Mouse (Mus musculus) midbrain, embryonic 14.5 days (tissue): ENCODE measurements at regions not wholly inside any gene's neighbourhood (a gene's known extent, or its start where the extent isn't known, plus 50 kb on each side); places are given as distances from the start of the nearest gene placed in this dataset.
"Not testable (repeated sequence)": the region's sequence is repeated elsewhere in the genome, so short reads cannot be mapped to it uniquely, and the experiment has no call there.

ENCODE experiments used
- ATAC-seq: fragments of 200-750 bp; cut with Nextera tagmentation; 2 replicates; pipeline ENCODE4 v1.8.0; 2017; ENCODE audit warnings: moderate number of reproducible peaks, moderate library complexity; ENCODE audit not compliant: low FRiP score, low TSS enrichment
- DNase-seq: peaks from one replicate; pipeline ENCODE4 v3.0.0-alpha.2; 2015
- H3K27ac ChIP-seq: fragments of 300-500 bp; sonication (generic); replicated peaks from 2 replicates; pipeline ENCODE4 v1.5.1; 2014; ENCODE audit warnings: mild to moderate bottlenecking, low read depth, low read length, moderate library complexity
- H3K27me3 ChIP-seq: fragments of 300-500 bp; sonication (generic); 2 replicates; pipeline ENCODE4 v1.6.1; 2014; ENCODE audit warnings: low read length, control low read depth, mixed read lengths; ENCODE audit not compliant: control insufficient read depth, insufficient read depth
- H3K36me3 ChIP-seq: fragments of 300-500 bp; sonication (generic); 2 replicates; pipeline ENCODE4 v1.6.1; 2014; ENCODE audit warnings: low read length, control low read depth; ENCODE audit not compliant: control insufficient read depth, insufficient read depth
- H3K4me1 ChIP-seq: fragments of 300-500 bp; sonication (generic); 2 replicates; pipeline ENCODE4 v1.6.1; 2014; ENCODE audit warnings: mild to moderate bottlenecking, antibody characterized with exemption, low read length, control low read depth; ENCODE audit not compliant: control insufficient read depth, insufficient read depth
- H3K4me2 ChIP-seq: fragments of 300-500 bp; sonication (generic); 2 replicates; pipeline ENCODE4 v1.6.1; 2014; ENCODE audit warnings: mild to moderate bottlenecking, low read length, moderate library complexity
- H3K4me3 ChIP-seq: fragments of 300-500 bp; sonication (generic); replicated peaks from 2 replicates; pipeline ENCODE4 v1.5.1; 2014; ENCODE audit warnings: low read depth, low read length
- H3K9ac ChIP-seq: fragments of 300-500 bp; sonication (generic); replicated peaks from 2 replicates; pipeline ENCODE4 v1.6.1; 2014; ENCODE audit warnings: mild to moderate bottlenecking, low read length, moderate library complexity
- H3K9me3 ChIP-seq: fragments of 300-500 bp; sonication (generic); 2 replicates; pipeline ENCODE4 v1.6.1; 2016; ENCODE audit warnings: low read length, control low read depth, mixed read lengths; ENCODE audit not compliant: control insufficient read depth
- WGBS: fragments of 180-500 bp; shearing (Covaris S2); extraction: QIAGEN DNeasy Blood & Tissue Kit; methylation state at CpG from one replicate; pipeline ENCODE4 v1.1.7; 2014; 5-methylcytosine and 5-hydroxymethylcytosine counted together

DNA sequence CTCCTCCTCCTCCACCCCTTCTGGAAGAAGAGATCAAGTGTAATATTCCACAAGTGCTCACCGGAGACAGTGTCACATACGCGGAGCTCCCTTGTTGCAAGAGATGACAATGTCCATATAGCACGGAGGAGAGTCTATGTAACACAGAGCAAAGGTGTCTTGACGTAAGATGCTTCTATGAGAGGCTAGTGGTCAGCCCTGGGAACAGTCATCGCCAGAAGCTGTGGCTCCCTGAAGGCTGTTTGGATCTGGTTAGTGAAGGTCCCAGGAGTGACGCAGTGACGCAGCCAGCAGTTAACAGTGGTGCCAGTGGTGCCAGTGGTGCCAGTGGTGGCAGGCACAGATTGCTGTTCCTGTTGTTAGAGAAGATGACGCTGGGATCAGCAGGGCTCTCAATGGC, 66.9 kb downstream of the Twistnb start:
- 92% methylated on average over 9 of the region's 9 CpGs for WGBS
- no peak for ATAC-seq
- no peak for DNase-seq

DNA sequence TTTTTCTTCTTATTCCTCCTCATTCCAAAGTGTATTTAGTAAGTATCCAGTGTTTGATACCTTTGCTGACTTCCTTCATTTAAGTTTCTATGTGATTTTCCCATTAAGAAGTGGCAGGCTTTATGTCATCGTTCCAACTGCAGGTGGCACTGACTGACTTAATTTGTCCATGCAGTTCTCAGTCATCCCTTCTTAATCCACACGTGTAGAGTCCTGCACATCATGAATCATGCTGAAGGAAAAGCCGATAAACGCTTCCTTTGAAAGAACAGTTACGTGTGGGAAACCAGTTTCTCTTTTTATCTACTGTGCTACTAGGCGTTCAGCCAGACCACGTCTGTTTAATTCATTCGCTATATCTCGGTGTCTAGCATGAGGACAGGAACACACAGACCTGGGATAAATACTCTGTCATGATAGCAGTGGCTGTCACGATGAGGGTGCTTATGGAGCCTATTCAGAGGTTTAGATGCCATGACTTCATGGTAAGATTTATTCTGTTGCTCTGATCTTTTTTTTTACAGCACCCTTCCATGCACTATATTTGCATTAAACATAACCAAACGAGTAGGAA, 68.0 kb downstream of the Twistnb start:
- Histone ChIP-seq H3K27ac (no peak overlapping the region), H3K27me3 (no peaks in the 10 kb centered on the region), H3K4me1 (no peaks in the 10 kb centered on the region), H3K4me3 (no peak overlapping the region), H3K36me3 (no peaks in the 10 kb centered on the region), H3K9me3 (no peaks in the 10 kb centered on the region), H3K4me2 (no peak overlapping the region), H3K9ac (no peak overlapping the region)
- peak; percentile 54 for DNase-seq
- ATAC-seq, result no peak
- WGBS, result 62% methylated on average over 11 of the region's 11 CpGs

More for the DNA sequence above, 66.9 kb downstream of the Twistnb start:
- H3K27me3 ChIP-seq, result no peaks in the 10 kb centered on the region
- no peak overlapping the region for H3K27ac ChIP-seq
- H3K9ac ChIP-seq, result no peak overlapping the region
- H3K9me3 ChIP-seq, result no peaks in the 10 kb centered on the region
- no peaks in the 10 kb centered on the region for H3K36me3 ChIP-seq
- H3K4me2 ChIP-seq, result no peak overlapping the region
- H3K4me3 ChIP-seq, result no peak overlapping the region
- H3K4me1 ChIP-seq, result no peaks in the 10 kb centered on the region

DNA sequence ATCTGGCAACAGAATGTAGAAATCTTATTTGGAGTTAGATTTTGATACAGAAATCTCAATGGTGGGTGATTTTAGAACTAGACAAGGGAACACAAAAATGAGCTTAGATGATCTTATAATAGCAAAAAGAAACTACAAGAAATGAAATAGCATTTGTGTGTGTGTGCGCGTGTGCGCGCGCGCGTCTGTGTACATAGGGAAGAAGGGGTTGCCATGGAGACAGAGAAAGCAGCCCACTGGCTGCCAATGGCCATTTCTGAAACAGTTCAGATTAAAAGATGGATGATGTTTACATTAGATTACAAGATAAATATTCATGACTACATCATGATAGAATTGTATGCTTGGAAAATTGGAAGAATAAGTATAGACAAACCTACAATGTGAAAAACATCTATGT, 112.1 kb downstream of the Twistnb start:
- no peak overlapping the region for H3K4me2 ChIP-seq
- H3K4me1 ChIP-seq, result no peaks in the 10 kb centered on the region
- no peak overlapping the region for H3K9ac ChIP-seq
- H3K36me3 ChIP-seq, result no peaks in the 10 kb centered on the region
- DNase-seq (peak; percentile 62), ATAC-seq (no peak)
- no peaks in the 10 kb centered on the region for H3K27me3 ChIP-seq
- no peaks in the 10 kb centered on the region for H3K9me3 ChIP-seq
- no peak overlapping the region for H3K27ac ChIP-seq
- no peak overlapping the region for H3K4me3 ChIP-seq
- 91% methylated on average over 7 of the region's 7 CpGs for WGBS

DNA sequence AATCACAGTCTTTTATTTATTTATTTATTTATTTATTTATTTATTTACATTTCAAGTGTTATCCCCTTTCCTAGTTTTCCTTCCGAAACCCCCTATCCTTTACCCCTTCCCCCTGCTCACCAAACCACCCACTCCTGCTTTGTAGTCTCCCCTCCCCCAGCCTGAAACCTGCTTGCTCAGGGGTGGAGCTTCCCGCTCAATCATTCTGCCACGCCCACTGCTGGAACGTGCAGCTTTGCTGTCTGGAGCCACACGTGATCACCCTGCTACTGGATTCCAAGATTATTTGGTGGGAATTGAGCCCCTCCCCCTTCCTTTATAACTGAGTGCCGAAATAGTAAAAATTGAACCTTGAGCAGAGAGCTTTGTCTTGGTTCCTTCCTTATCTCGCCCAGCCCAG, 122.2 kb downstream of the Twistnb start:
- WGBS, result 46% methylated on average over 7 of the region's 7 CpGs
- not testable (repeated sequence) for H3K9me3 ChIP-seq

DNA sequence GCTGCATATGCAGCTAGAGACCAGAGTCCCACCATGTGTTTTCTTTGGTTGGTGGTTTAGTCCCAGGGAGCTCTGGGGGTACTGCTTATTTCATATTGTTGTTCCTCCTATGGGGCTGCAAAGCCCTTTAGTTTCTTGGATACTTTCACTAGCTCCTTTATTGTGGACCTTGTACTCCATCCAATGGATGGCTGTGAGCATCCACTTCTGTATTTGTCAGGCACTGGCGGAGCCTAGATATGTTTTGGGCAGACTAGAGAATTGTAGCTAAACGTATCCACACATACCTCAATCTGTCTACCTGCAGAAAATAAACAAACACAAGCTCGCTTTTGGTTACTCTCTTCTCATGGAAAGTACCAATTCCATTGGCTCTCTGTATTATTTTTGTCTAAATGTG, 122.8 kb downstream of the Twistnb start:
- Histone ChIP-seq H3K36me3 (no peaks in the 10 kb centered on the region), H3K4me2 (no peak overlapping the region), H3K27me3 (no peaks in the 10 kb centered on the region), H3K27ac (no peak overlapping the region), H3K4me1 (0 out of 2 replicates have a peak, but pooled peaks cover 10% of the 10 kb centered on the region), H3K4me3 (no peak overlapping the region), H3K9me3 (no peaks in the 10 kb centered on the region), H3K9ac (no peak overlapping the region)
- no peak for DNase-seq
- no peak for ATAC-seq
- 97% methylated on average over 3 of the region's 3 CpGs for WGBS

More for the DNA sequence above, 122.2 kb downstream of the Twistnb start:
- not testable (repeated sequence) for H3K4me2 ChIP-seq, H3K27ac ChIP-seq, H3K9ac ChIP-seq, H3K27me3 ChIP-seq, H3K4me3 ChIP-seq, DNase-seq, ATAC-seq, H3K36me3 ChIP-seq
- H3K4me1 ChIP-seq, result 0 out of 2 replicates have a peak, but pooled peaks cover 10% of the 10 kb centered on the region

DNA sequence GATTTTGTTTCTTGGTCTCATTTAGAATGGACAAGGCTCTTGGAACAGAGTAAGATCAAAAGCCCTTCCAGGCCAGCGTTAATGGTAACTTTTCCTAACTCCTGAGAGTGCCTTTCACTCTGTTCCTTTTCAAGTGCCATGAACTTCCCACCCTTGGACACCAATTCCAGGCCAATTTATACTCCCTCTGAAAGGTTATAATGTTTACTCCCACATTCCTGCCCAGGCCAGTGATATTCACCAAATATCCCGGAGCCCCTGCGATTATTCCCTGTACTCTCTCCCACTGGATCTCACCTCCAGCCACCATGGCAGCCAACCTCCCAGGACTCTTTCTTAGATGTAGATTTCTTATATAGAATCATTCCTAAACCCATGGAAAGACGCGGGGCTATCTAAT, 123.2 kb downstream of the Twistnb start:
- Histone ChIP-seq H3K9me3 (no peaks in the 10 kb centered on the region), H3K4me2 (no peak overlapping the region), H3K4me1 (0 out of 2 replicates have a peak, but pooled peaks cover 10% of the 10 kb centered on the region), H3K27ac (no peak overlapping the region), H3K27me3 (no peaks in the 10 kb centered on the region), H3K4me3 (no peak overlapping the region), H3K36me3 (no peaks in the 10 kb centered on the region), H3K9ac (no peak overlapping the region)
- no peak for ATAC-seq
- WGBS, result 88% methylated on average over 5 of the region's 5 CpGs
- DNase-seq, result no peak

DNA sequence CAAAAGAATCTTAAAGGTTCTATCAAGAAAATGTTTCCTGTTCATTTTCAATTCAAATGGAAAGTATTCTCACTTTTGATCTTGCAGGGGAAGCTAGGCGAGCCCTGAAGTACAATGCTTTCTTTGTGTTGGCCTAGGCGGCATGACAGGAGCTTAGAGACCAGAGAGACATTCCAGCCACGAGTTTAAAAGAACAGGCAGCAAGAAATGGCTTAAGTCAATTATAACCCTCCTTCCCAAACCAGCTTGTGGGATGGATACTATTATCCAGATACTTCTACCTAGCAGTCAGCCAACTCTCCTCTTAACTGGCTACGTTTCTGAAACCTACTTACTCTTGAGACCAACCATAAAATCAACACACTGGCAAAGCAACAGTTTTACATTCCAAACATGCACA, 124.3 kb downstream of the Twistnb start:
- Histone ChIP-seq H3K9ac (no peak overlapping the region), H3K36me3 (no peaks in the 10 kb centered on the region), H3K4me1 (0 out of 2 replicates have a peak, but pooled peaks cover 10% of the 10 kb centered on the region), H3K27ac (no peak overlapping the region), H3K4me3 (no peak overlapping the region), H3K4me2 (no peak overlapping the region), H3K9me3 (no peaks in the 10 kb centered on the region), H3K27me3 (no peaks in the 10 kb centered on the region)
- DNase-seq (peak; percentile 46), ATAC-seq (peak; percentile 57; the same call in 1 of the 2 replicates)
- WGBS, result 3% methylated on average over 4 of the region's 4 CpGs

DNA sequence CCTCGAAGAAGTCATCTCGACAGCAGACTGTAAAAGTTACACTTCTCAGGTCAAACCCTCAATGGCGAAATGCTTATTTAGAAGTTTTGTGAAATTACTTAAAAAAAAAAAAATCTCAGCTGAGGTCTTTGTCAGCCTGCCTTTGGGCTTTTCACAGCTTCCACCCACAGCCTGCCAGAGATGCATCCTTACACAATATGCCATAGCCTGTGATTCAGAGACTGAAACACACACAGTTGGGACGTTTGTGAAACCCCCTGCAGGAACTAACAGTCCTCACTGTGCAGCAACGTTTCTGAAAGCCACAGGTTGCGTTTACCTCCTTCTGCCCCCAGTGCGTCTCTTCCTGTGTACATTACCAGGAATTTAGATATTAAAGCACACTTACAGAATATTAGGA, 131.7 kb downstream of the Twistnb start:
- 70% methylated on average over 7 of the region's 7 CpGs for WGBS
- no peak for DNase-seq
- Histone ChIP-seq H3K9me3 (no peaks in the 10 kb centered on the region), H3K27me3 (no peaks in the 10 kb centered on the region), H3K9ac (no peak overlapping the region), H3K36me3 (no peaks in the 10 kb centered on the region), H3K27ac (no peak overlapping the region), H3K4me3 (no peak overlapping the region), H3K4me1 (no peaks in the 10 kb centered on the region), H3K4me2 (no peak overlapping the region)
- ATAC-seq, result no peak

DNA sequence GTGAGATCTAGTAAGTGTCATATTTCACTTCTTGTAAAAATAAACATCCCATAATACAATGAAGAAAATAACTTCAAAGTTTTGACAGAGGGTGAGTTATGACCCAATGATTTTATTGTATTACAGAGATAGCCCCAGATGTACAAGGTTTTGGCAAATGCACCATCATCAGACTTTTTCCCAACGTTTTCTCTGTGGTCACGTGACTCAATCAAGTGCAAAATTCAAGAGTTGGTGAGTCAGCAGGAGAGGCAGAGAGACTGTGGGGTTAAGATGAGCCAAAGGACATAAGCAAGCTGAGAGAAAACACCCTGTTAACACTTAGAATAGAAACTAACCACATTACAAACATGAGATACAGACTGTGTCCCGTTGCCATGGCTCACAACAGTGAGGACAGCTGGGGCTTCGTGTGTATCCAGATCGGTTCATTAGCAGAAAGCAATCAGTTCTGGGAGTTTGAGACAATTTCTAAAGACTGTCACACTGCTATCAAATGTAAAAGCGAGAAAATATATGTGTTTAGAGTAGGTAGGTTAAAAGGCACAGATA, 148.5 kb downstream of the Twistnb start:
- Histone ChIP-seq H3K36me3 (no peaks in the 10 kb centered on the region), H3K27me3 (no peaks in the 10 kb centered on the region), H3K4me1 (no peaks in the 10 kb centered on the region), H3K9me3 (no peaks in the 10 kb centered on the region), H3K27ac (no peak overlapping the region), H3K4me3 (no peak overlapping the region), H3K9ac (no peak overlapping the region), H3K4me2 (no peak overlapping the region)
- no peak for ATAC-seq
- no peak for DNase-seq
- 83% methylated on average over 6 of the region's 6 CpGs for WGBS
